7 mouse cellular contexts compared by ENCODE assay signal in genomic region chr3:104638403-104638779, GRCm38 (mm10). TPM values are rescaled to one million over a fixed set of nuclear protein-coding genes. Genes with fewer than 3 reads are reported as not detected.
DNase-seq lines count a peak whose midpoint lies in the region; ATAC-seq lines count a peak whose summit lies in the region.

TSS of gene Slc16a1 (plus strand) at chr3:104638668.

- DNase-seq in adrenal gland, adult 18-20 months (ENCODE audit: low spot score in 2 of 2): peak; percentile 96 to 97
- peak; percentile 96 for DNase-seq in embryo, embryonic 11 days
- peak; percentile 82 to 89 for DNase-seq in gastrocnemius, postnatal 36 days
- peak; percentile 88 to 92 for DNase-seq in left cerebral cortex, postnatal 36 days (ENCODE audit: low spot score in 2 of 2)
- no peak for DNase-seq in midbrain, embryonic 11.5 days (ENCODE audit: low spot score, missing footprints)
- DNase-seq in skeletal muscle tissue, adult 2 months (ENCODE audit: low read depth, low spot score): peak; percentile 86

- peak within 1 kb of the TSS; percentile 94 for H3K4me2 ChIP-seq in intestine, embryonic 16.5 days (ENCODE audit: low read depth, low read length)
- peak within 1 kb of the TSS; percentile 96 for H3K4me2 ChIP-seq in midbrain, embryonic 11.5 days

- H3K27ac ChIP-seq in intestine, embryonic 16.5 days (ENCODE audit: low read length): peak within 1 kb of the TSS; percentile 74
- no peak within 1 kb of the TSS for H3K27ac ChIP-seq in midbrain, embryonic 11.5 days (ENCODE audit: low read depth, low read length)

- intact Hi-C loops in gastrocnemius, postnatal 36 days (cut with DNase I): loop anchor here (5.0 kb wide), 1 partner anchor 96 kb away; no protein-coding TSS in a partner anchor
- intact Hi-C loops in left cerebral cortex, postnatal 36 days (cut with DNase I): loop anchor here (2.0 kb wide), 1 partner anchor 128 kb away; the partner anchor contains the start of gene Lrig2

- H3K4me1 ChIP-seq in intestine, embryonic 16.5 days (ENCODE audit: control insufficient read depth, insufficient read depth, low read length): no peaks in the 10 kb centered on the region; the same call in 1 of the 2 replicates
- peaks cover 7% of the 10 kb centered on the region; the same call in 1 of the 2 replicates for H3K4me1 ChIP-seq in midbrain, embryonic 11.5 days (ENCODE audit: control insufficient read depth, insufficient read depth, low read length)

- peak within 1 kb of the TSS; percentile 89 for H3K4me3 ChIP-seq in intestine, embryonic 16.5 days (ENCODE audit: low read length)
- peak within 1 kb of the TSS; percentile 88 for H3K4me3 ChIP-seq in midbrain, embryonic 11.5 days (ENCODE audit: low read depth, low read length)

- no peaks in the 10 kb centered on the region for H3K36me3 ChIP-seq in intestine, embryonic 16.5 days (ENCODE audit: control insufficient read depth, insufficient read depth, low read length)
- H3K36me3 ChIP-seq in midbrain, embryonic 11.5 days (ENCODE audit: control insufficient read depth, insufficient read depth, low read length): no peaks in the 10 kb centered on the region

- peak within 1 kb of the TSS; percentile 91 for H3K9ac ChIP-seq in intestine, embryonic 16.5 days (ENCODE audit: low read depth, low read length)
- peak within 1 kb of the TSS; percentile 89 for H3K9ac ChIP-seq in midbrain, embryonic 11.5 days (ENCODE audit: low read length)

- no peaks in the 10 kb centered on the region for H3K9me3 ChIP-seq in intestine, embryonic 16.5 days (ENCODE audit: control insufficient read depth, low read length)
- H3K9me3 ChIP-seq in midbrain, embryonic 11.5 days (ENCODE audit: control insufficient read depth, low read length): no peaks in the 10 kb centered on the region

- peak; percentile 98 for ATAC-seq in intestine, embryonic 16.5 days
- peak; percentile 98 for ATAC-seq in midbrain, embryonic 11.5 days (ENCODE audit: low FRiP score)

- H3K27me3 ChIP-seq in intestine, embryonic 16.5 days (replicated peaks; ENCODE audit: control insufficient read depth, insufficient read depth, low read length): no peaks in the 10 kb centered on the region
- no peaks in the 10 kb centered on the region for H3K27me3 ChIP-seq in midbrain, embryonic 11.5 days (ENCODE audit: control insufficient read depth, insufficient read depth, low read length)

- under 1% methylated on average over 41 of the region's 50 CpGs for WGBS in intestine, embryonic 16.5 days
- 1% methylated on average over 50 of the region's 50 CpGs for WGBS in midbrain, embryonic 11.5 days

RNA-seq across cellular contexts. Expression of gene Slc16a1, which starts in this region (rescaled TPM):
- total RNA-seq in adrenal gland, adult 18-20 months (2021): 100 to 1,000 TPM in 1 of 2 experiments, 10 to 100 TPM in 1; 49.3 to 122 TPM
- total RNA-seq in gastrocnemius, postnatal 36 days (2021): 10 to 100 TPM; 20.3 to 27.5 TPM
- 48.3 and 48.8 TPM in 2 replicates for polyA plus RNA-seq in intestine, embryonic 16.5 days (2015; fragmentation: Nextera tagmentation; extraction: Ambion mirVana)
- 10 to 100 TPM; 19.2 to 26.8 TPM for total RNA-seq in left cerebral cortex, postnatal 36 days (2021)
- 31.9 and 36.3 TPM in 2 replicates for polyA plus RNA-seq in midbrain, embryonic 11.5 days (2014; fragmentation: Nextera tagmentation; extraction: Ambion mirVana)
